Mouse (Mus musculus): Measurements from ENCODE around the gene Gm21860.
"Not testable (repeated sequence)": the region's sequence is repeated elsewhere in the genome, so short reads cannot be mapped to it uniquely, and the experiment has no call there.

DNA sequence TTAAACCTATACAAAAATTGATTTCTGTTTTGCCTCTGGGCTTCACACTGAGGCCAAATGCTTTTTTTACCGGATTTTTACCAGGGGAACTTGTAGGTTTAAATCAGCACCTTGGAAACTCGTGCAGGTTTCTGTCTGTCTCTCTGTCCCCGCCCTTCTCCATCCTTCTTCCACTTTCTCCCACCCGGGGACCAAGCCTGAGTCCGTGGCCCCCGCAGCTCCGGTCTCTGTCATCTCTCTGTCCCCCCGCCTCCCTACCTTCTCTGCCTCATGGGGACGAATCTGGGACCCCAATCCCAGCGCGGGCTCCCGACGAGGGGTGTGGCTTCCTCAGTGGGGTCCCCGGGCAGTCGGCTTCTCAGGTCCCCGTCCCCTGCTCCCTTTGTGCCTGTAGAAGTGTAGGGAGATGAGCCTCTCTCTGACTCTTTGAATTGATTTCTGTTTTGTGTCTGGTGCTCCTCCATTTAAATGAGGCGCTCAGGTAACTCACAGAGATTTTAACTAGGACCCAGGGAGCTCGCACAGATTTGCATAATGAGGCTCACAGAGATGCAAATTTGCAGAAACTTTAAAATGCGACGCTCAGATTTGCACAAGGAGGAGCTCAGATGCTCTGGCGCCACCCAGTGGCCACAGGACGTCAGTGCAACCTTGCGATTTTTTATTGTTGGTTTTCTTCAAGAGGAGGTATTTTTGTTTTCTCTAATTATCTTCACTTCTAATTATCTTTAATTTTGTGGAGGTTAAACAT lies 28.7 kb downstream of the Gm21860 start:
- TF ChIP-seq EP300, CTCF (IDR thresholded peaks at IDR 0.05; ENCODE audit: low read depth): not testable (repeated sequence)

Data from liver, postnatal 0 days (tissue).